Mouse (Mus musculus) G1E (cell line): ENCODE data around the gene Gm10061. TPM values are rescaled to one million over a fixed set of nuclear protein-coding genes. Genes with fewer than 3 reads are reported as not detected.
"Not testable (repeated sequence)": the region's sequence is repeated elsewhere in the genome, so short reads cannot be mapped to it uniquely, and the experiment has no call there.

Source experiments
- ATAC-seq: 2 replicates; pipeline ENCODE4 v1.8.0; 2016; ENCODE audit warnings: mild to moderate bottlenecking; ENCODE audit not compliant: insufficient number of reproducible peaks, poor library complexity, low FRiP score, severe bottlenecking; ENCODE audit errors: extremely low read depth
- DNase-seq: peaks from one replicate; pipeline ENCODE4 v3.0.0; 2012; ENCODE audit warnings: low spot score
- H3K27me3 ChIP-seq: 2 replicates; pipeline ENCODE4 v1.6.1; 2012; ENCODE audit warnings: mild to moderate bottlenecking, low read length, inconsistent platforms; ENCODE audit not compliant: insufficient read depth
- H3K36me3 ChIP-seq: replicated peaks from 2 replicates; pipeline ENCODE3; 2012; ENCODE audit warnings: mild to moderate bottlenecking, inconsistent platforms
- H3K4me1 ChIP-seq: 2 replicates; pipeline ENCODE4 v1.6.1; 2012; ENCODE audit warnings: low read depth, low read length, inconsistent platforms, mixed read lengths; ENCODE audit not compliant: insufficient read depth
- H3K4me3 ChIP-seq: 2 replicates; pipeline ENCODE4 v1.5.1; 2012; ENCODE audit warnings: low read depth, mild to moderate bottlenecking, inconsistent platforms, low read length, moderate library complexity, mixed read lengths
- H3K9me3 ChIP-seq: replicated peaks from 2 replicates; pipeline ENCODE4 v1.6.1; 2012; ENCODE audit warnings: inconsistent platforms
- CTCF ChIP-seq: IDR thresholded peaks from 2 replicates; pipeline ENCODE4 v1.5.1; 2012; ENCODE audit warnings: low read depth, low read length, inconsistent platforms, mixed read lengths
- GATA1 ChIP-seq: IDR thresholded peaks from 2 replicates; pipeline ENCODE4 v1.6.1; 2012; ENCODE audit warnings: borderline replicate concordance, low read length, inconsistent platforms, mixed read lengths
- GATA2 ChIP-seq: IDR thresholded peaks from 2 replicates; pipeline ENCODE4 v1.6.1; 2012; ENCODE audit warnings: low read depth, low read length, inconsistent platforms, borderline replicate concordance
- POLR2AphosphoS5 ChIP-seq: IDR thresholded peaks from 2 replicates; pipeline ENCODE4 v1.6.1; 2012; ENCODE audit warnings: low read depth, low read length, inconsistent platforms; ENCODE audit not compliant: insufficient replicate concordance
- TAL1 ChIP-seq: conservative IDR thresholded peaks from 2 replicates; pipeline ENCODE4 v1.6.1; 2012; ENCODE audit warnings: low read depth, low read length, inconsistent platforms, mixed read lengths
- polyA plus RNA-seq: library from polyadenylated mRNA; stranded (reverse); fragments of >175 nt; gene quantifications from 2 replicates; pipeline ENCODE4 v1.2.3, GENCODE M21; 2012
- total RNA-seq, 2 experiments: library from RNA; stranded (forward) in 1 of 2; stranded (reverse) in 1 of 2; fragments of 200-1000 nt in 1 of 2; fragments of >200 nt in 1 of 2; fragmentation: Nextera tagmentation in 1 of 2; gene quantifications; 2 replicates each; pipeline ENCODE4 v1.2.3; 2014 to 2017

Gene Gm10061
- total RNA-seq (2014; fragmentation: Nextera tagmentation) (not detected in 2 replicates), total RNA-seq (2017) (0.49 TPM in 1 of 2 replicates, not detected in the other), polyA plus RNA-seq (not detected in 2 replicates)

GRCm38 (mm10) chr16:89150786-89151185 is at the start of gene Gm10061:
Gm10061 (plus strand) TSS chr16:89151086.
- Histone ChIP-seq H3K4me3 (no peak within 1 kb of the TSS), H3K36me3 (no peaks in the 10 kb centered on the region), H3K9me3 (peaks cover 7% of the 10 kb centered on the region), H3K4me1 (no peaks in the 10 kb centered on the region), H3K27me3 (no peaks in the 10 kb centered on the region)
- DNase-seq: no peak
- no peak for ATAC-seq
- no peak for TF ChIP-seq TAL1
- TF ChIP-seq GATA2: no peak
- TF ChIP-seq GATA1: no peak
- TF ChIP-seq CTCF: no peak
- no peak for TF ChIP-seq POLR2AphosphoS5

- DNase-seq: no peak
- no peaks in the 10 kb centered on the region for H3K4me1 ChIP-seq
- no peak within 1 kb of the TSS for H3K4me3 ChIP-seq
- ATAC-seq: no peak
- no peak for TF ChIP-seq CTCF
- no peak for TF ChIP-seq GATA1
- no peak for TF ChIP-seq TAL1
- no peak for TF ChIP-seq GATA2
- no peak for TF ChIP-seq POLR2AphosphoS5
- H3K27me3 ChIP-seq: no peaks in the 10 kb centered on the region
- peaks cover 5% of the 10 kb centered on the region; the same call in 1 of the 2 replicates for H3K9me3 ChIP-seq
- no peaks in the 10 kb centered on the region for H3K36me3 ChIP-seq
Observed at GRCm38 (mm10) chr16:89140551-89140950, 10.3 kb upstream of the Gm10061 start, which contains the start of gene Gm6358. Gm6358 (plus strand) TSS chr16:89140851.

DNA sequence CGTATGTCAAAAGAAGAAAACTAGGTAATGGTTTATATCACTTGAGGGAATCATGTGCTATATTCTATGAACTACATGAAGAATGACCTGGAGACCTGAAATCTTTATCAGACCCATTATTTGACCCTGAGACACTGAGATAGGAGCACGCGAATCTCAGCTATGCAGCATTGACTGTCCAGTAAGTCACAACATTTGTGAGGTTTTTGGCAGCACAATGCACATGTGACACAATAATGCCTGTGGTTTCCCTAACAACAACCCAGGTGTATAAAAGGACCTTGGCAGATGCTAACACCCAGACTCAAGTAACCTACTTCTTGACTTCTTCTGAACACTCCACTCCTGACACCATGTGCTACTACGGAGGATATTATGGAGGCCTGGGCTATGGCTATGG is 6.8 kb downstream of the Gm10061 start, which contains the start of gene Gm9789:
TSS of gene Gm9789 (plus strand) at position 301 of the 400 bp plus-strand sequence.
- Histone ChIP-seq H3K4me3 (no peak within 1 kb of the TSS), H3K36me3 (no peaks in the 10 kb centered on the region), H3K4me1 (no peaks in the 10 kb centered on the region), H3K9me3 (peaks cover 11% of the 10 kb centered on the region), H3K27me3 (no peaks in the 10 kb centered on the region)
- no peak for ATAC-seq
- DNase-seq: no peak
- no peak for TF ChIP-seq POLR2AphosphoS5
- TF ChIP-seq GATA2: no peak
- TF ChIP-seq TAL1: no peak
- no peak for TF ChIP-seq GATA1
- TF ChIP-seq CTCF: no peak

DNA sequence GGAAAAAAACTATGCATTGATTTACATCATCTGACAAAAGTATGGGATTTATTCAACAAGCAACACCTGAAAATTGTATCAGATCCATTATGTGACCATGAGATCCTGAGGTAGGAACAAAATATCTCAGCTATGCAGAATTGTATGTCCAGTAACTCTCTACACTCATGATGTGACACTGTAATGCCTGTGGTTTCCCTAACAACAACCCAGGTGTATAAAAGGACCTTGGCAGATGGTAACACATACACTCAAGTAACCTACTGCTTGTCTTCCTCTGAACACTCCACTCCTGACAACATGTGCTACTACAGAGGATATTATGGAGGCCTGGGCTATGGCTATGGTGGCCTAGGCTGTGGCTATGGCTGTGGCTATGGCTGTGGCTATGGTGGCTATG is 18.3 kb downstream of the Gm10061 start, which contains the start of gene Gm7735:
TSS of gene Gm7735 (plus strand) at position 301 of the 400 bp plus-strand sequence.
- not testable (repeated sequence) for DNase-seq, H3K4me3 ChIP-seq, H3K27me3 ChIP-seq, H3K36me3 ChIP-seq, ATAC-seq, H3K9me3 ChIP-seq, H3K4me1 ChIP-seq

DNA sequence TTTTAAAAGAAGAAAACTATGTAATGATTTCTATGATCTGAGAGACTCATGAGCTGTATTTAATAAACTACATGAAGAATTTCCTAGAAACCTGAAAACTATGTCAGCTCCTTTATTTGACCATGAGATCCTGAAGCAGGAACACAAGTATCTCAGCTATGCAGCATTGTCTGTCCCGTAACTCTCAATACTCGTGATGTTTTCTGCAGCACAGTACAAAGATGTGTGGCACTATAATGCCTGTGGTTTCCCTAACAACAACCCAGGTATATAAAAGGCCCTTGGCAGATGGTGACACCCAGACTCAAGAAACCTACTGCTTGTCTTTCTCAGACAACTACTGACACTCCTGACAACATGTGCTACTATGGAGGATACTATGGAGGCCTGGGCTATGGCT is 23.5 kb downstream of the Gm10061 start, which contains the start of gene 1110057P08Rik:
TSS of gene 1110057P08Rik (plus strand) at position 301 of the 400 bp plus-strand sequence.
- 0 out of 2 replicates have a peak, but pooled peaks cover 7% of the 10 kb centered on the region for H3K9me3 ChIP-seq
- no peak for TF ChIP-seq GATA1
- TF ChIP-seq TAL1: no peak
- no peak for TF ChIP-seq GATA2
- no peak for TF ChIP-seq POLR2AphosphoS5
- no peak for TF ChIP-seq CTCF
- H3K4me3 ChIP-seq: no peak within 1 kb of the TSS
- H3K36me3 ChIP-seq: no peaks in the 10 kb centered on the region
- DNase-seq: no peak
- ATAC-seq: no peak
- no peaks in the 10 kb centered on the region for H3K27me3 ChIP-seq
- H3K4me1 ChIP-seq: no peaks in the 10 kb centered on the region

GRCm38 (mm10) chr16:89188621-89189020 is 37.7 kb downstream of the Gm10061 start:
- H3K4me3 ChIP-seq: no peak overlapping the region
- TF ChIP-seq CTCF (no peak), POLR2AphosphoS5 (no peak), TAL1 (no peak), GATA2 (no peak), GATA1 (no peak)
- H3K36me3 ChIP-seq: no peaks in the 10 kb centered on the region
- DNase-seq: no peak
- H3K4me1 ChIP-seq: no peaks in the 10 kb centered on the region
- H3K9me3 ChIP-seq: 0 out of 2 replicates have a peak, but pooled peaks cover 2% of the 10 kb centered on the region
- H3K27me3 ChIP-seq: no peaks in the 10 kb centered on the region
- no peak for ATAC-seq

Other genes starting within 250 kb of the Gm10061 start
- not detected in 2 replicates for gene Krtap19-9b, start 218.8 kb upstream of the Gm10061 start, total RNA-seq (2014; fragmentation: Nextera tagmentation)
- gene Krtap19-9b, start 218.8 kb upstream of the Gm10061 start, total RNA-seq (2017): not detected in 2 replicates
- not detected in 2 replicates for gene Krtap19-9b, start 218.8 kb upstream of the Gm10061 start, polyA plus RNA-seq
- not detected in 2 replicates for gene Krtap16-3, start 188.2 kb upstream of the Gm10061 start, total RNA-seq (2014; fragmentation: Nextera tagmentation)
- 0.23 TPM in 1 of 2 replicates, not detected in the other for gene Krtap16-3, start 188.2 kb upstream of the Gm10061 start, total RNA-seq (2017)
- not detected in 2 replicates for gene Krtap16-3, start 188.2 kb upstream of the Gm10061 start, polyA plus RNA-seq
- not detected in 2 replicates for gene Krtap22-2, start 140.3 kb upstream of the Gm10061 start, total RNA-seq (2014; fragmentation: Nextera tagmentation)
- 1.0 TPM in 1 of 2 replicates, not detected in the other for gene Krtap22-2, start 140.3 kb upstream of the Gm10061 start, total RNA-seq (2017)
- not detected in 2 replicates for gene Krtap22-2, start 140.3 kb upstream of the Gm10061 start, polyA plus RNA-seq
- gene Gm10229, start 135.8 kb upstream of the Gm10061 start, total RNA-seq (2014; fragmentation: Nextera tagmentation): not detected in 2 replicates
- gene Gm10229, start 135.8 kb upstream of the Gm10061 start, total RNA-seq (2017): not detected in 2 replicates
- not detected in 2 replicates for gene Gm10229, start 135.8 kb upstream of the Gm10061 start, polyA plus RNA-seq
- gene Krtap6-1, start 119.4 kb upstream of the Gm10061 start, total RNA-seq (2014; fragmentation: Nextera tagmentation): not detected in 2 replicates
- not detected in 2 replicates for gene Krtap6-1, start 119.4 kb upstream of the Gm10061 start, total RNA-seq (2017)
- not detected in 2 replicates for gene Krtap6-1, start 119.4 kb upstream of the Gm10061 start, polyA plus RNA-seq
- gene Gm10228, start 109.6 kb upstream of the Gm10061 start, total RNA-seq (2014; fragmentation: Nextera tagmentation): not detected in 2 replicates
- gene Gm10228, start 109.6 kb upstream of the Gm10061 start, total RNA-seq (2017): not detected in 2 replicates
- gene Gm10228, start 109.6 kb upstream of the Gm10061 start, polyA plus RNA-seq: not detected in 2 replicates
- gene Krtap6-5, start 103.2 kb upstream of the Gm10061 start, total RNA-seq (2014; fragmentation: Nextera tagmentation): not detected in 2 replicates
- not detected in 2 replicates for gene Krtap6-5, start 103.2 kb upstream of the Gm10061 start, total RNA-seq (2017)
- gene Krtap6-5, start 103.2 kb upstream of the Gm10061 start, polyA plus RNA-seq: not detected in 2 replicates
- not detected in 2 replicates for gene 1110025L11Rik, start 87.1 kb upstream of the Gm10061 start, total RNA-seq (2014; fragmentation: Nextera tagmentation)
- not detected in 2 replicates for gene 1110025L11Rik, start 87.1 kb upstream of the Gm10061 start, total RNA-seq (2017)
- gene 1110025L11Rik, start 87.1 kb upstream of the Gm10061 start, polyA plus RNA-seq: not detected in 2 replicates
- gene Krtap6-3, start 67.1 kb upstream of the Gm10061 start, total RNA-seq (2014; fragmentation: Nextera tagmentation): not detected in 2 replicates
- gene Krtap6-3, start 67.1 kb upstream of the Gm10061 start, total RNA-seq (2017): 0.44 TPM in 1 of 2 replicates, not detected in the other
- gene Krtap6-3, start 67.1 kb upstream of the Gm10061 start, polyA plus RNA-seq: not detected in 2 replicates
- not detected in 2 replicates for gene Gm6358, start 10.2 kb upstream of the Gm10061 start, total RNA-seq (2014; fragmentation: Nextera tagmentation)
- not detected in 2 replicates for gene Gm6358, start 10.2 kb upstream of the Gm10061 start, total RNA-seq (2017)
- not detected in 2 replicates for gene Gm6358, start 10.2 kb upstream of the Gm10061 start, polyA plus RNA-seq
- not detected in 2 replicates for gene Gm9789, start 6.9 kb downstream of the Gm10061 start, total RNA-seq (2014; fragmentation: Nextera tagmentation)
- gene Gm9789, start 6.9 kb downstream of the Gm10061 start, total RNA-seq (2017): not detected in 2 replicates
- gene Gm9789, start 6.9 kb downstream of the Gm10061 start, polyA plus RNA-seq: not detected in 2 replicates
- gene Gm7735, start 18.4 kb downstream of the Gm10061 start, total RNA-seq (2014; fragmentation: Nextera tagmentation): not detected in 2 replicates
- gene Gm7735, start 18.4 kb downstream of the Gm10061 start, total RNA-seq (2017): not detected in 2 replicates
- gene Gm7735, start 18.4 kb downstream of the Gm10061 start, polyA plus RNA-seq: not detected in 2 replicates
- not detected in 2 replicates for gene 1110057P08Rik, start 23.6 kb downstream of the Gm10061 start, total RNA-seq (2014; fragmentation: Nextera tagmentation)
- gene 1110057P08Rik, start 23.6 kb downstream of the Gm10061 start, total RNA-seq (2017): not detected in 2 replicates
- not detected in 2 replicates for gene 1110057P08Rik, start 23.6 kb downstream of the Gm10061 start, polyA plus RNA-seq
- not detected in 2 replicates for gene Krtap20-2, start 54.8 kb downstream of the Gm10061 start, total RNA-seq (2014; fragmentation: Nextera tagmentation)
- gene Krtap20-2, start 54.8 kb downstream of the Gm10061 start, total RNA-seq (2017): not detected in 2 replicates
- gene Krtap20-2, start 54.8 kb downstream of the Gm10061 start, polyA plus RNA-seq: not detected in 2 replicates